Mouse (Mus musculus) intestine, postnatal 0 days (tissue): ENCODE results near the gene Btc. TPM values are rescaled to one million over a fixed set of nuclear protein-coding genes. Genes with fewer than 3 reads are reported as not detected.

Source experiments
- ATAC-seq: fragments of 200-750 bp; cut with Nextera tagmentation; 2 replicates; pipeline ENCODE4 v1.8.0; 2017; ENCODE audit warnings: mild to moderate bottlenecking, moderate TSS enrichment, moderate library complexity
- H3K27ac ChIP-seq: fragments of 300-500 bp; sonication (generic); 2 replicates; pipeline ENCODE4 v1.5.1; 2014; ENCODE audit warnings: mild to moderate bottlenecking, low read depth, low read length, moderate library complexity
- H3K27me3 ChIP-seq: fragments of 300-500 bp; sonication (generic); replicated peaks from 2 replicates; pipeline ENCODE4 v1.6.1; 2014; ENCODE audit warnings: low read length, mixed read lengths; ENCODE audit not compliant: control insufficient read depth, insufficient read depth
- H3K36me3 ChIP-seq: fragments of 300-500 bp; sonication (generic); 2 replicates; pipeline ENCODE4 v1.6.1; 2014; ENCODE audit warnings: mild to moderate bottlenecking, moderate library complexity; ENCODE audit not compliant: control insufficient read depth, insufficient read depth
- H3K4me1 ChIP-seq: fragments of 300-500 bp; sonication (generic); replicated peaks from 2 replicates; pipeline ENCODE4 v1.6.1; 2014; ENCODE audit warnings: antibody characterized with exemption, low read length, mixed read lengths; ENCODE audit not compliant: control insufficient read depth, insufficient read depth
- H3K4me2 ChIP-seq: fragments of 300-500 bp; sonication (generic); replicated peaks from 2 replicates; pipeline ENCODE4 v1.6.1; 2014; ENCODE audit warnings: low read depth, mild to moderate bottlenecking, moderate library complexity
- H3K4me3 ChIP-seq: fragments of 300-500 bp; sonication (generic); 2 replicates; pipeline ENCODE4 v1.5.1; 2014; ENCODE audit warnings: low read depth, low read length
- H3K9ac ChIP-seq: fragments of 300-500 bp; sonication (generic); 2 replicates; pipeline ENCODE4 v1.6.1; 2014; ENCODE audit warnings: mild to moderate bottlenecking, low read depth, low read length
- H3K9me3 ChIP-seq: fragments of 300-500 bp; sonication (generic); 2 replicates; pipeline ENCODE4 v1.6.1; 2016; ENCODE audit warnings: mixed run types; ENCODE audit not compliant: control insufficient read depth
- CTCF ChIP-seq: sonication (generic); IDR thresholded peaks from 2 replicates; pipeline ENCODE4 v1.5.1; 2016; ENCODE audit warnings: low read depth, mild to moderate bottlenecking, control low read depth, antibody characterized with exemption, moderate library complexity
- WGBS: fragments of 180-500 bp; shearing (Covaris S2); extraction: QIAGEN DNeasy Blood & Tissue Kit; methylation state at CpG from one replicate; pipeline ENCODE4 v1.1.7; 2014; 5-methylcytosine and 5-hydroxymethylcytosine counted together
- polyA plus RNA-seq: library from polyadenylated mRNA; unstranded; fragments of >200 nt; fragmentation: Nextera tagmentation; extraction: Ambion mirVana; gene quantifications from 2 replicates; pipeline ENCODE4 v1.2.1, GENCODE M21; 2015

Btc gene
- polyA plus RNA-seq, 1 experiment from 2014 or later = 7.0 TPM

GRCm38 (mm10) chr5:91307907-91308306 lies 94.9 kb downstream of the Btc start:
- no peaks in the 10 kb centered on the region for H3K9me3 ChIP-seq
- H3K4me3 ChIP-seq = no peak overlapping the region
- H3K27me3 ChIP-seq = no peaks in the 10 kb centered on the region
- 5% methylated on average over 1 of the region's 1 CpGs for WGBS
- no peak overlapping the region for H3K9ac ChIP-seq
- no peaks in the 10 kb centered on the region for H3K36me3 ChIP-seq
- no peak for ATAC-seq
- TF ChIP-seq CTCF = peak; percentile 91
- no peaks in the 10 kb centered on the region for H3K4me1 ChIP-seq
- H3K4me2 ChIP-seq = no peak overlapping the region
- no peak overlapping the region for H3K27ac ChIP-seq

Other genes with a start within 250 kb of the Btc start
- gene Parm1, start 114.6 kb upstream of the Btc start, polyA plus RNA-seq = 11.0 and 11.7 TPM in 2 replicates